Mouse (Mus musculus) stomach, postnatal 0 days (tissue): ENCODE measurements around the gene Ccdc117. TPM values are rescaled to one million over a fixed set of nuclear protein-coding genes. Genes with fewer than 3 reads are reported as not detected.
"Not testable (repeated sequence)": the region's sequence is repeated elsewhere in the genome, so short reads cannot be mapped to it uniquely, and the experiment has no call there.

ENCODE experiments used
- ATAC-seq: fragments of 200-750 bp; cut with Nextera tagmentation; 2 replicates; pipeline ENCODE4 v1.8.0; 2017; ENCODE audit not compliant: low FRiP score, low TSS enrichment
- DNase-seq: peaks from one replicate; pipeline ENCODE4 v3.0.0-alpha.2; 2016; ENCODE audit warnings: low spot score
- H3K27ac ChIP-seq: fragments of 300-500 bp; sonication (generic); replicated peaks from 2 replicates; pipeline ENCODE4 v1.5.1; 2014; ENCODE audit warnings: mild to moderate bottlenecking, control low read depth
- H3K27me3 ChIP-seq: fragments of 300-500 bp; sonication (generic); 2 replicates; pipeline ENCODE4 v1.6.1; 2014; ENCODE audit warnings: low read length; ENCODE audit not compliant: control insufficient read depth, insufficient read depth
- H3K36me3 ChIP-seq: fragments of 300-500 bp; sonication (generic); 2 replicates; pipeline ENCODE4 v1.6.1; 2014; ENCODE audit warnings: low read length, mixed read lengths; ENCODE audit not compliant: control insufficient read depth, insufficient read depth
- H3K4me1 ChIP-seq: fragments of 300-500 bp; sonication (generic); replicated peaks from 2 replicates; pipeline ENCODE4 v1.6.1; 2014; ENCODE audit warnings: antibody characterized with exemption; ENCODE audit not compliant: control insufficient read depth, insufficient read depth
- H3K4me2 ChIP-seq: fragments of 300-500 bp; sonication (generic); replicated peaks from 2 replicates; pipeline ENCODE4 v1.6.1; 2014; ENCODE audit warnings: low read depth, mild to moderate bottlenecking, control low read depth, moderate library complexity
- H3K4me3 ChIP-seq: fragments of 300-500 bp; sonication (generic); 2 replicates; pipeline ENCODE4 v1.5.1; 2014; ENCODE audit warnings: low read depth, low read length, control low read depth
- H3K9ac ChIP-seq: fragments of 300-500 bp; sonication (generic); 2 replicates; pipeline ENCODE4 v1.6.1; 2014; ENCODE audit warnings: mild to moderate bottlenecking, low read length, control low read depth, mixed read lengths
- H3K9me3 ChIP-seq: fragments of 300-500 bp; sonication (generic); 2 replicates; pipeline ENCODE4 v1.6.1; 2016; ENCODE audit warnings: low read length; ENCODE audit not compliant: control insufficient read depth
- CTCF ChIP-seq: IDR thresholded peaks from 2 replicates; pipeline ENCODE4 v1.5.1; 2016; ENCODE audit warnings: antibody characterized with exemption, low read depth, mild to moderate bottlenecking, moderate library complexity
- EP300 ChIP-seq: optimal IDR thresholded peaks from 2 replicates; pipeline ENCODE3; 2016; ENCODE audit warnings: antibody characterized with exemption
- WGBS: fragments of 180-500 bp; shearing (Covaris S2); extraction: QIAGEN DNeasy Blood & Tissue Kit; methylation state at CpG from one replicate; pipeline ENCODE4 v1.1.7; 2014; 5-methylcytosine and 5-hydroxymethylcytosine counted together
- polyA plus RNA-seq: library from polyadenylated mRNA; unstranded; fragments of >200 nt; fragmentation: Nextera tagmentation; extraction: Ambion mirVana; gene quantifications from 2 replicates; pipeline ENCODE4 v1.2.1, GENCODE M21; 2015

The Ccdc117 gene
- polyA plus RNA-seq, 1 experiment from 2014 or later: 8.7 TPM

DNA sequence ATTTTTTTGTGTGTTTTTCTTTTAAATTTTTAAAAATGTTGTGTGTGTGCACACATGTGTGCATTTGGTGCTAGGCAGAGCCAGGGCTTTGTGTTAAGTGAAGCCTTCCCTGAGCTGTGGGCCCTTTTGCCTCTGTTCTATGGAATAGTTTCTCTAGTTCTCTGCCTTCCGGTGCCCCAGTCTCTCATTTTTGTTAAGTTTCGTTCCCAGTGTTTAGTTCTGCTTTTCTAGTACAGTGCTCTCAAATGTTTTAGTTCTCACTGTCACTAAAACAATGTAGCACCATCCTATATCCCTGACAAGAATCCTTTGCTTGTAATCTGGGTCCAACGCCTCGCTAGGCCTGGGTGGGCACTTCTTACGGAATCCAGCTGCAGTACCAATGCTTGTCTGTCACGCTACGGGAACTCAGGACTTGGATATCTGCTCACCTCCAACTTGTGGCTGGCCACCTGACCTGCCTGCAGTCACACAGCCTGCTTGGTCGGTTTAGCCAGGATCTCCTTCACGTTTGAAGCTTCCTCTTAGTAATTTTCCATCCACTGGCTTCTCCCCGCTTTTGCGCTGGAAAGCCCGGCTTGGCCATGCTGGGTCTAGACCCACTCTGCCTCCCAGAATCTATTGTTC is 29.8 kb downstream of the Ccdc117 start:
- H3K4me3 ChIP-seq: no peak overlapping the region
- no peaks in the 10 kb centered on the region for H3K9me3 ChIP-seq
- no peaks in the 10 kb centered on the region for H3K4me1 ChIP-seq
- TF ChIP-seq EP300: no peak
- TF ChIP-seq CTCF: no peak
- 0 out of 2 replicates have a peak overlapping the region, but pooled peaks have one; percentile 8 for H3K9ac ChIP-seq
- no peaks in the 10 kb centered on the region for H3K27me3 ChIP-seq
- ATAC-seq (peak; percentile 53; the same call in 1 of the 2 replicates), DNase-seq (peak; percentile 56)
- peak overlapping the region; percentile 67 for H3K27ac ChIP-seq
- 60% methylated on average over 12 of the region's 12 CpGs for WGBS
- H3K4me2 ChIP-seq: no peak overlapping the region
- H3K36me3 ChIP-seq: no peaks in the 10 kb centered on the region

DNA sequence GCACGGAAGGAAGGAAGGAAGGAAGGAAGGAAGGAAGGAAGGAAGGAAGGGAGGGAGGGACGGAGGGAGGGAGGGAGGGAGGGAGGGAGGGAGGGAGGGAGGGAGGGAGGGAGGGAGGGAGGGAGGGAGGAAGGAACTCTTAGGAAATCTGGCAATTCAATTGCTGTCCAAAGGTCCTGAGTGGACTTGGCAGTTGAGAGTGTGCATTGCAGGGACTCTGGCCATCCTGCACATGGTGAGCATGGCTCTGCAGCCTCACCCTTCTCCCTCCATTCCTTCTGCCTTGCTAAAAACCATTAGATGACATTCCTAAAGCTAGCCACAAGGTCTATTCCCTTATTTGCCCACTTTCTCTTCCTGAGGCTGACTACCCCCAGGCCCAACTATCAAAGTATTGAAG is 31.3 kb downstream of the Ccdc117 start:
- H3K4me3 ChIP-seq, H3K4me1 ChIP-seq, H3K4me2 ChIP-seq, H3K27ac ChIP-seq, DNase-seq, H3K9me3 ChIP-seq, ATAC-seq, H3K9ac ChIP-seq, H3K27me3 ChIP-seq, H3K36me3 ChIP-seq: not testable (repeated sequence)
- no CpG with 5 or more reads among the region's 2 CpGs for WGBS

DNA sequence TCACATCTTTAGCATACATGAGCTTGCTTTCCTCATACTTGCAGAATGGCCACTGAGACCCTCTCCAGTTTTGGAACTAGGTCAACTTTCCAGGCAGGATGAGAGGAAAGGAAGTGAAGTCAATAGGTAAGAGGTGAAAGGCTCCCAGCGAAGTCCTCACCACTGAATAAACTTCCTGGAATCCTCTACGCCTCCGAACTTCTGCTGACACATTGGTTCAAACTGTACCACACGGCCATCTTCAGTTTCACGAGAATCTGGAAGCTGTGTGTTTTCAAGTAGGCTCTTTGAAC is 31.9 kb downstream of the Ccdc117 start:
- no peak for ATAC-seq
- peak overlapping the region; percentile 35; the same call in 1 of the 2 replicates for H3K27ac ChIP-seq
- 64% methylated on average over 5 of the region's 5 CpGs for WGBS

DNA sequence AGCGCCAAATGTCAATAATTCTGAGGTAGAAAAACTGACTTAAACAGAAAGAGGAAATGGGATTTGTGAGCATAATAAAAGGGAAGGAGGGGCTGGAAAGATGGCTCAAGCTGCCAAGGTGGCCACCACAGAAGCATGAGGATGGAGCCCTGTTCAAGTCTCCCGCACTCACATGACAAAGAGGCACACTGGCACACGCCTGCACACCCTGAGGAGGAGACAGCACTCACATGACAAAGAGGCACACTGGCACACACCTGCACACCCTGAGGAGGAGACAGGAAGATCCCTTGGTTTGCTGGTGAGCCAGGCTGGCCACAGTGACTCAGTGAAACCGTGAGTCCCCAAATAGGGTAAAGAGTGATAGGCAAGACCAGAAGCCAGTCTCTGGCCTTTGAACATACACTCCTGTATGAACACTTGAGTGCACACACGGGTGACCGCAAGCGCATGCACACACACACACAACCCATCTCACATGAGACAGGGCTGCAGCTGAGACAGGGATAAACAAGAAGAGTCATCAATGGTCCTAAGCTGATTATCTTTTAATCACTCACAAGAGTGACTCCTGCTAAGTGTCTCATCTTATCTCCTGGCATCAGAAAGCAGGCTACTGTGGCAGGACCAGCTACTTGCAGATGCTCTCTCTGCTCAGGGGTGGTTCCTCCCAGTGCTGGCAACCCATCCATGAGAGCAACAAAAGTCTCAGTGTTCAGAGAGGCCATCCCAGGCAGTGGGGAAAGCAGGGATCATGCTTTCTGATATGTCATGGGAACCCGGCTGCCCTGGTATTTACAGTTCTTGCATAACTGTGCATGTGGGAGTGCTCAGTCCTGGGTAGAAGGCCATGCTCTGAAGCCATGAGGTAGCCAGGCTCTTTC is 32.5 kb downstream of the Ccdc117 start:
- Histone ChIP-seq H3K36me3 (no peaks in the 10 kb centered on the region), H3K4me2 (no peak overlapping the region), H3K4me3 (no peak overlapping the region), H3K9me3 (no peaks in the 10 kb centered on the region), H3K27me3 (no peaks in the 10 kb centered on the region), H3K9ac (no peak overlapping the region), H3K4me1 (no peaks in the 10 kb centered on the region), H3K27ac (peak overlapping the region; percentile 35; the same call in 1 of the 2 replicates)
- WGBS: 71% methylated on average over 8 of the region's 8 CpGs
- DNase-seq (no peak), ATAC-seq (no peak)
- TF ChIP-seq CTCF (no peak), EP300 (no peak)

More for the DNA sequence above, 31.9 kb downstream of the Ccdc117 start:
- no peak for DNase-seq
- H3K9me3 ChIP-seq: no peaks in the 10 kb centered on the region
- H3K4me3 ChIP-seq: no peak overlapping the region
- H3K9ac ChIP-seq: no peak overlapping the region
- H3K4me2 ChIP-seq: no peak overlapping the region
- no peaks in the 10 kb centered on the region for H3K4me1 ChIP-seq
- TF ChIP-seq EP300: no peak
- no peak for TF ChIP-seq CTCF
- no peaks in the 10 kb centered on the region for H3K27me3 ChIP-seq
- no peaks in the 10 kb centered on the region for H3K36me3 ChIP-seq

- TF ChIP-seq EP300: no peak
- Histone ChIP-seq H3K4me3 (peak overlapping the region; percentile 21; the same call in 1 of the 2 replicates), H3K36me3 (no peaks in the 10 kb centered on the region), H3K9me3 (no peaks in the 10 kb centered on the region), H3K4me1 (no peaks in the 10 kb centered on the region), H3K9ac (0 out of 2 replicates have a peak overlapping the region, but pooled peaks have one; percentile 9), H3K27me3 (no peaks in the 10 kb centered on the region), H3K27ac (peak overlapping the region; percentile 19), H3K4me2 (peak overlapping the region; percentile 46)
- ATAC-seq (peak; percentile 83), DNase-seq (peak; percentile 56)
- 13% methylated on average over 18 of the region's 18 CpGs for WGBS
Observed at GRCm38 (mm10) chr11:5505856-5506575, 36.0 kb downstream of the Ccdc117 start.
